Mouse (Mus musculus) bone marrow, adult 2 months (tissue): ENCODE results near the gene Cacna2d2. TPM values are rescaled to one million over a fixed set of nuclear protein-coding genes. Genes with fewer than 3 reads are reported as not detected.

ENCODE experiments used
- H3K27ac ChIP-seq: fragments of 200-500 bp; 2 replicates; pipeline ENCODE4 v1.5.1; 2012; ENCODE audit warnings: low read depth, mild to moderate bottlenecking, control low read depth, inconsistent platforms, low read length; ENCODE audit not compliant: control insufficient read depth, poor library complexity, insufficient read depth
- H3K4me1 ChIP-seq: fragments of 200-500 bp; 2 replicates; pipeline ENCODE4 v1.6.1; 2011; ENCODE audit warnings: low read length; ENCODE audit not compliant: control insufficient read depth, insufficient read depth
- H3K4me3 ChIP-seq: fragments of 200-500 bp; replicated peaks from 2 replicates; pipeline ENCODE3; 2011; ENCODE audit warnings: mild to moderate bottlenecking, low read depth, low read length, control low read depth; ENCODE audit not compliant: control insufficient read depth
- CTCF ChIP-seq: fragments of 200-500 bp; IDR thresholded peaks from 2 replicates; pipeline ENCODE4 v1.5.1; 2011; ENCODE audit warnings: low read length, control low read depth; ENCODE audit not compliant: control insufficient read depth, insufficient read depth
- POLR2A ChIP-seq: fragments of 200-500 bp; IDR thresholded peaks from 2 replicates; pipeline ENCODE4 v1.6.1; 2011; ENCODE audit warnings: low read depth, mild to moderate bottlenecking, control low read depth, low read length, borderline replicate concordance; ENCODE audit not compliant: control insufficient read depth
- WGBS: fragments of 180-500 bp; shearing (Covaris S2); methylation state at CpG from one replicate; pipeline ENCODE4 v1.1.7; 2018; 5-methylcytosine and 5-hydroxymethylcytosine counted together
- polyA plus RNA-seq: library from polyadenylated mRNA; stranded (reverse); fragments of >200 nt; gene quantifications from 2 replicates; pipeline ENCODE4 v1.2.4, GENCODE M21; 2011; ENCODE audit warnings: low replicate concordance; ENCODE audit not compliant: missing spikeins, insufficient read depth, insufficient read length

Cacna2d2 gene
- polyA plus RNA-seq, 1 experiment = not detected

DNA sequence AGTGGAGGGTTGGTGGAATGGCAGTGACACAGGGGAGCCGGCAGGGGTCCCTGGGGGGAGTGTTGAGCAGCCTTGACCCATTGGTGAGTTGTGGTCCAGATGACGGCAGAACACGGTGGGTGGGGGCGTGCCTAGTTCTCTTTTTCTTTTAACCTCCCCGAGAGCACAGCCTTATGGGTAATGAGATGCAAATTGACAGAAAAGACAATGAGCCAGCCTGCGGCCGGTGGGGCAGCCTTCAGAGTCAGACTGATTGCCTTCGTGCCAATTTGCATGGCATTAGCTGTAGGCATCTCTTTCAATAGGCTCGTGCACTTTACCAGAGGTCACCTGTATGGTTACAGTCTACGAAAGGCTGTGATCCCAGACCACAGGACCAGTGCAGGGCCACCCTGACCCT lies 86.7 kb downstream of the Cacna2d2 start:
- TF ChIP-seq CTCF (no peak), POLR2A (no peak)
- 53% methylated on average over 10 of the region's 10 CpGs for WGBS
- H3K4me3 ChIP-seq = no peak overlapping the region
- H3K4me1 ChIP-seq = no peaks in the 10 kb centered on the region; the same call in 1 of the 2 replicates
- no peak overlapping the region for H3K27ac ChIP-seq

DNA sequence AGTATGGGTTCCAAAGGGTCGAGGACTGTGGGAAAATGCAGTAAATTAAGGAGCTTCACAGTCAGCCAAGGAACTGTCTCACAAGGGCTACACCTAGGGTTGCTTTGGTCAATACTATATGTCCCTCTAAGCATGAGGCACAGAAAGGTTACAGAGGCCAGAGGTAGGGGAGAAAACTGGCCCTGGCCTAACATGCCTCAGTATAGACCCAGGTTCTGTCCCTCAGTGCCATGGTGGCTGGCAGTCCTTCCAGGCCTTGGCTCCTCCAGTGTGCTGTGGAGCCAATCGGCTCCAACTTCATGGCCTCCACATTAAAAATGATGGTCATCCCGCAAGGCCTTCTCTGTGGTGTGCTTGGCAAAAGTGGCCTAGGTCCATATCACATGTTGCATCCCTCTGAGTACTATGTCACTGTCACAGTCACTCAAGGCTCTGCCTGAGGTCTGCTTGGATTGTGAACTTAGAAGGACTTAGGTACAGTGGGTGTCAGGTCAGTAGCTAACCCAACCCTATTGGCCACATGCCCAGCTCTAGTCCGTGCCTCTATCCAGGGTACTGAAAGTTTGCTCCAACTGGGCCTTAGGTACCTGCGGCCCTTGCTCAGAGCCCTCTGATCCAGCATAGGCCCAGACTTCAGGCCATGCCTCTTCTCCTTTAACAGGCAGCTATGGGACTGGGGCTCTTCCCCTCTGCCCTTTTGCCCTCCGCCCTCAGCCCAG lies 87.3 kb downstream of the Cacna2d2 start:
- no peak overlapping the region for H3K4me3 ChIP-seq
- no peak overlapping the region for H3K27ac ChIP-seq
- no peaks in the 10 kb centered on the region; the same call in 1 of the 2 replicates for H3K4me1 ChIP-seq
- TF ChIP-seq CTCF = no peak
- TF ChIP-seq POLR2A = no peak
- WGBS = 69% methylated on average over 6 of the region's 6 CpGs

DNA sequence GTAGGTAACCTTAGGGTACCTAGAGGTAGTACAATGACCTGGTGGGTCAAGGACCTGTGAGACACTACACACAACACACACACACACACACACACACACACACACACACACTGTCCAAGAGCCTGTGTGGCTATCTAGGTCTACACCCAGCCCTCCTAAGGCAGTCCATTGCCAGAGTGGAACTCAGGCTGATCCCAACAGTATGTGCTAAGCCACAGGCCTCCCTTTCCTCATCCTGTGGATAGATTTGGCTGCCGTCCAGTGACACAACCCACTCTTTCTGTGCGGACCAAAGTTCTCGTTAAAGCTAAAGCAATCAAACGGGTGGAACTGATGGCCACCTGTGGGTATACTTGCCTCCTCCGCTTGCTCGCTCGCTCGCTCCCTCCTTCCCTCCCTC lies 90.7 kb downstream of the Cacna2d2 start:
- Histone ChIP-seq H3K4me3 (no peak overlapping the region), H3K27ac (no peak overlapping the region), H3K4me1 (no peaks in the 10 kb centered on the region; the same call in 1 of the 2 replicates)
- 47% methylated on average over 8 of the region's 8 CpGs for WGBS
- TF ChIP-seq CTCF = no peak
- TF ChIP-seq POLR2A = no peak

DNA sequence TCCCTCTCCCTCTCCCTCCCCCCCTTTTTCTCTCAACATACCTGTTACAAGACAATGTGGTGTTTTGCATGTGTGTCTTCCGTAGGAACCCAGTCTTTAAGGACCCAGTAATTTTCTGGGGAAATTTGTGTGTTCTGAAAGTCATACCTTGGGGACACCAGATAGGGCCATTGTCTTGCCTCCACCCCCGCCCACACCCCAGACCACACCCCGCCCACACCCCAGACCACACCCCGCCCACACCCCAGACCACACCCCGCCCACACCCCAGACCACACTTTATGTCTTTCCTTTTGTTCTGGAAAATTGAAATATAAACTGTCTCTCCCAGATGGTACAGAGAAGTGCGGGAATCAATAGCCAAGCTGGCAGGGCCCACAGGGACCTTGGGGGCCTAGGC lies 91.2 kb downstream of the Cacna2d2 start:
- TF ChIP-seq CTCF (no peak), POLR2A (no peak)
- WGBS = 48% methylated on average over 6 of the region's 6 CpGs
- Histone ChIP-seq H3K4me3 (no peak overlapping the region), H3K4me1 (no peaks in the 10 kb centered on the region; the same call in 1 of the 2 replicates), H3K27ac (no peak overlapping the region)

DNA sequence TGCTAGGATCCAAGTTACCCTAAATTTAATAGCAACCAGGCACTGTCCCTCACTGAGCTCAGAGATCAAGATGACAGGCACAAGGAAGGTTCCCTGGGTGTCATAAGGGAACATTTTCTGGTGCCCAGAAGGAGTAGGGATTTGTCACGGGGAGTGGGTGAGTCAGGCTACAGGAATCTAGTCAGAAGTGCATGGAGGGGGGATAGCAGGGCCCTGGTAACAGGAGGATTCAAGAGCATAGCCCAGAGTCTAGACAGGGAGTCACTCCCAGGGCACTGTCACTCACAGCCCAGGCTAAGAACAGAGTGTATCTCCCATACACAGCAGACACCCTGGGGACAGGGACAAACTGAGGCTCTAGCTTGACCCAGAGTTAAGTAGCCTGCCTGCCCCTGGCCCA lies 94.1 kb downstream of the Cacna2d2 start:
- TF ChIP-seq POLR2A (no peak), CTCF (no peak)
- H3K4me1 ChIP-seq = no peaks in the 10 kb centered on the region; the same call in 1 of the 2 replicates
- 42% methylated on average over 1 of the region's 1 CpGs for WGBS

DNA sequence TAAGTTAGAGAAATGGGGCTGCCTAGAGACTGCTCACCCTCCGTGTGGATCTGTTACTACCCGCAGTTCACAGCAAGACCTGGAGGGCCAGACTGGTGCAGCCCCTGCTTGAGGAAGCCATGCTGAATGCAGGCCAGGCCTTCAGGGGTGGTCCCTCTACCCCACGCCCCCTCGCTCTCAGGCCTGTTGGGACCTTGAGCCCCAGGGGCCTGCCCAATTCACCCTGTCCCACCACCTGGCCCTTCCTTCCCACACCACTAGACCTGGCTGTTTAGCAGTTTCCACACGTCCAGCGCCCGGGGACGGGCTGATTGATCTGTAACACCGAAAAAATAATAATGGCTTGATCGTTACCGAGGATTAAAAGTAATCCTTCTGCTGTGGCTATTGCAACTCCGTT lies 94.8 kb downstream of the Cacna2d2 start:
- WGBS = 87% methylated on average over 12 of the region's 12 CpGs
- Histone ChIP-seq H3K4me3 (no peak overlapping the region), H3K4me1 (no peaks in the 10 kb centered on the region; the same call in 1 of the 2 replicates), H3K27ac (no peak overlapping the region)
- TF ChIP-seq CTCF (no peak), POLR2A (no peak)

More for the DNA sequence above, 94.1 kb downstream of the Cacna2d2 start:
- no peak overlapping the region for H3K27ac ChIP-seq
- no peak overlapping the region for H3K4me3 ChIP-seq

DNA sequence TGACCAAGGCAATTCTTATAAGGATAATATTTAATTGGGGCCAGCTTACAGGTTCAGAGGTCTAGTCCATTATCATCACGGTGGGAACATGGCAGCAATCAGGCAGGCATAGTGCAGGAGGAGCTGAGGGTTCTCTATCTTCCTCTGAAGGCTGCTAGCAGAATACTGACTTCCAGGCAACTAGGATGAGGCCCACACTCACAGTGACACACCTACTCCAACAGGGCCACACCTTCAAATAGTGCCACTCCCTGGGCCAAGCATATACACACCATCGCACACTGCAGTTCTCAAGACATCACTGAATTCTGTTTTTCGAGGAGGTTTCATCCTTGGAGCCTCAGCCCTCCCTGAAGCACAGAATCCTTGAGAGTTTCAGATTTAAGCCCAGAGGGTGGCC lies 96.9 kb downstream of the Cacna2d2 start:
- H3K4me3 ChIP-seq = no peak overlapping the region
- H3K4me1 ChIP-seq = no peaks in the 10 kb centered on the region
- no peak overlapping the region for H3K27ac ChIP-seq
- WGBS = 80% methylated on average over 3 of the region's 3 CpGs
- TF ChIP-seq CTCF = no peak
- TF ChIP-seq POLR2A = no peak

DNA sequence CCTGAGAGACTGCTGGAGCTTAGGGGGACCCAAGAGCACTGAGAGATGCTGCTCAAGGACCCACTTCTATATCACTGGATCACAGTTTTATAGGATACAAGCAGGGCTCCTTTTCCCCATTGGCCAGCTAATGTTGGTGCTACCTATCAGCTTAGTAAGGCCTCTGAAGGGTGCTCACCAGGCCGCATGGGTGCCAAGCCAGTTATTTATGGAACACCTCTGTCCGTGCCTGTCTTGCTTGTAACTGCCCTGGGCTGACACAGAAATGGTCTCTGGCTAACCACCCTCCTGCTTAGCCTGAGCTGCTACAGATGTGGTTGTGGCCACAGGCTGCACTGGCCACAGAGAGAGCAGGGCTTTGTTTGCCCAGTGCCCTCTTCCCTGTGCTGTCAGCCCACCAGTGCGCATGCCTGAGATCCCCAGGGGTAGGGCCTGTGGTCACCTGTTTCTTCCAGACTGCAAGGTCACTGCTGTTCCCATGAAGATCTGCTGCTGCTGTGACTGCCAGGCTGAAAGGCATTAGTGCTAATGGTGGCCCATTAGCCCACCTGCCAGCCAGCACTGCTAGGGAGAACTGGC lies 101.4 kb downstream of the Cacna2d2 start:
- Histone ChIP-seq H3K4me3 (no peak overlapping the region), H3K27ac (no peak overlapping the region), H3K4me1 (no peaks in the 10 kb centered on the region)
- TF ChIP-seq CTCF (no peak), POLR2A (no peak)
- WGBS = 78% methylated on average over 3 of the region's 3 CpGs

DNA sequence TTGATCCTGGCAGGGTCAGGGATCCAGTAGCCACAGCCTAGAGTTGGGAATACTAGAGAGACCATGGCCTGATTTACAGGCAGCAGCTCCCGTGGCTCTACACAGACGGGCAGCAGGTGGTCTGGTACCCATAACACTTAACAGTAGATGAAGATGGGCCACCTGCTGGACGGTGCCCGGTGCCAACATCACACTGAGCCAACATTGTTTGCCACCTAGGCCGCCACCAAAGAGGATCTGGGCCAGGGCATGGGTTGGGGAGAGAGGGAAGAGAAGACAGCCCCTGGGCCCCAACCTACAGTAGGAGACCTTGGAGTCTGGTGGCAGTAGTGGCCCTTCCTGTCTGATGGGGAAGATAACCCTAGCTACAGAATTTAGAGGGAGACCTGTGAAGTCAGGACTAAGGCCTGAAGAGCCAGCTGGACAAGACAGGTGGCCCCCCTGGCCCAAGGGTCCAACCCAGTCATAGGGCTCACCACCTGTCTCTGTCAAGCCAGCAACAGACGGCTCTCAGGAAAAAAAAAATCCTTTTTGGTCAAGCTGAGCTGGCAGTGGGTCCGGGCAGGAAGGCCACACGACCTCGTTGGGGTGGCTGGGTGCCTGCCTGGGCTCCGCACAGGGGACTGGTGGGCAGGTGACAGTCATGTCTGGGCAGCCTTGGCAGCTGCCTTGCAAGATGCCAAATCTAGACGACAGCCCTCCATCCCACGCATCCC lies 102.9 kb downstream of the Cacna2d2 start:
- H3K4me3 ChIP-seq = no peak overlapping the region
- TF ChIP-seq CTCF (no peak), POLR2A (no peak)
- H3K4me1 ChIP-seq = no peaks in the 10 kb centered on the region
- 76% methylated on average over 12 of the region's 12 CpGs for WGBS
- no peak overlapping the region; the same call in 1 of the 2 replicates for H3K27ac ChIP-seq
